Mouse (Mus musculus) C2C12 (cell line): ENCODE results near the gene Erc1.

Source experiments
- CEBPB ChIP-seq: IDR thresholded peaks from one replicate; pipeline ENCODE4 v1.6.1; 2011; ENCODE audit warnings: low read depth, mild to moderate bottlenecking, control low read depth, moderate library complexity
- CTCF ChIP-seq: IDR thresholded peaks from one replicate; pipeline ENCODE4 v1.5.1; 2011; ENCODE audit not compliant: control insufficient read depth, insufficient read depth, insufficient read length
- FOSL1 ChIP-seq: IDR thresholded peaks from one replicate; pipeline ENCODE4 v1.8.0; 2011; ENCODE audit warnings: mild to moderate bottlenecking, low read length; ENCODE audit not compliant: poor library complexity, insufficient read depth, severe bottlenecking
- MAX ChIP-seq: IDR thresholded peaks from one replicate; pipeline ENCODE4 v1.6.1; 2011; ENCODE audit warnings: mild to moderate bottlenecking, control low read depth
- MYOD1 ChIP-seq: IDR thresholded peaks from one replicate; pipeline ENCODE4 v1.6.1; 2011; ENCODE audit warnings: low read depth; ENCODE audit not compliant: control insufficient read depth, insufficient read length
- MYOG ChIP-seq: IDR thresholded peaks from one replicate; pipeline ENCODE4 v1.6.1; 2011; ENCODE audit not compliant: control insufficient read depth, insufficient read length; ENCODE audit errors: extremely low read depth
- USF1 ChIP-seq: IDR thresholded peaks from one replicate; pipeline ENCODE4 v1.6.1; 2011; ENCODE audit warnings: low read depth, mild to moderate bottlenecking, control low read depth, moderate library complexity

DNA sequence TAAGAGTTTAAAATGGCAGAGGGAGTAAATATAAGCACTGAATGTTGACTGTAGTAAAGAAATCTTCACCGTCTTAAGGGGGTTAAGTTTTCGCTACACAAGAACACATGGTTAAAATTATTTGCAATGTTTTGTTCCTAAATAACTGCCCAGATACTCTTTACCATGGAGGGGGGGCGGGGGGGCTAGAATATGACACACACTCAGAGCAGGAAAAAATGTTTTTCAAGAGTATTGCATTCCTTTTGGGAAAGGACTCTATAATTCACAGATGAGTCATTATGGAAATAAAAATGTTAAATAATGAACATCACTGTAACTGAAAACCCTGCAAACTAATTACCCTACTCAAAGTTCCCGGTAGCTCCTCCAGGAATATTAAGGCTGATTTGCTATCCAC, 32.5 kb downstream of the Erc1 start:
- TF ChIP-seq CTCF (no peak), MAX (no peak), MYOD1 (no peak), CEBPB (no peak), USF1 (no peak), MYOG (no peak), FOSL1 (no peak)
